ENCODE assay signal across 8 mouse cellular contexts in the genomic region with DNA sequence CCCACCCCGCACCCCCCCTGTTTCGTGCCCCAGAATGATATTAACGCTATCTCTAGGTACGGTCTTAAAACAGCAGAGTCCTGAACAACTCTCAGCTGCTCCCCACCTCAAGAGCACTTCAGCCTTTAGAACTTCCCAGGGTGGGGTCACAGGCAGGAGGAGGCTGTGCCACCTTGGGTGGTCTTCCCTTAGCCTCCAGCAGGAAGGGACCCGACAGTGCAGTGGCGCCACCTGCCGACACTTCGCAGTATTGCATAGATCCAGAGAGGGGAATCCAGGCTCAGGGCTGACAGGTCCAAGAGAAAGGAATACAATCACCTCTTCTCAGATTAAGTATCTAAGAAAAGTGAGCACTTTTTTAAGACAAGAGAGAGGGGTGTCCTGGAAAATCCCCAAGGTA. TPM values are rescaled to one million over a fixed set of nuclear protein-coding genes. Genes with fewer than 3 reads are reported as not detected.
DNase-seq lines count a peak whose midpoint lies in the region; ATAC-seq and TF ChIP-seq lines count a peak whose summit lies in the region.

No protein-coding gene starts in this region.

- H3K27ac ChIP-seq in kidney, postnatal 0 days = no peak overlapping the region
- H3K27ac ChIP-seq in liver, embryonic 13.5 days = no peak overlapping the region
- H3K27ac ChIP-seq in olfactory bulb, adult 2 months (ENCODE audit: insufficient read depth, low read depth, low read length) = no peak overlapping the region

- no peak overlapping the region for H3K4me2 ChIP-seq in kidney, postnatal 0 days (ENCODE audit: low read length)
- no peak overlapping the region for H3K4me2 ChIP-seq in liver, embryonic 13.5 days

- 14% methylated on average over 8 of the region's 8 CpGs for WGBS in kidney, postnatal 0 days
- WGBS in liver, embryonic 13.5 days (ENCODE audit: insufficient replicate concordance) = 32% methylated on average over 8 of the region's 8 CpGs
- WGBS in olfactory bulb, adult 2 months = 20% methylated on average over 8 of the region's 8 CpGs

- DNase-seq in 3T3-L1 (ENCODE audit: low read depth, low spot score) = peak; percentile 78
- DNase-seq in ZHBTc4 (ENCODE audit: low read depth, low spot score) = peak; percentile 92
- peak; percentile 94 for DNase-seq in embryo, embryonic 10 days (ENCODE audit: low spot score)
- DNase-seq in heart, adult 8-10 months (ENCODE audit: low spot score) = peak; percentile 86
- peak; percentile 86 for DNase-seq in kidney, postnatal 0 days (ENCODE audit: low spot score)
- peak; percentile 39 for DNase-seq in liver, embryonic 13.5 days
- peak; percentile 79 for DNase-seq in testis, postnatal 14 days (ENCODE audit: low spot score)

- ATAC-seq in kidney, postnatal 0 days (replicated peaks; ENCODE audit: low FRiP score, low read depth) = no peak
- ATAC-seq in liver, embryonic 13.5 days (ENCODE audit: low read depth) = no peak

- H3K9ac ChIP-seq in kidney, postnatal 0 days (ENCODE audit: low read depth, low read length) = no peak overlapping the region
- H3K9ac ChIP-seq in liver, embryonic 13.5 days = no peak overlapping the region

- peak; percentile 98 for TF ChIP-seq CTCF in kidney, postnatal 0 days (IDR thresholded peaks at IDR 0.05; ENCODE audit: low read depth)
- peak; percentile 97 for TF ChIP-seq CTCF in olfactory bulb, adult 2 months (IDR thresholded peaks at IDR 0.05; ENCODE audit: insufficient read depth, low read depth, low read length)

- no peaks in the 10 kb centered on the region for H3K36me3 ChIP-seq in kidney, postnatal 0 days (ENCODE audit: insufficient read depth, low read length)
- H3K36me3 ChIP-seq in liver, embryonic 13.5 days = no peaks in the 10 kb centered on the region

- no peaks in the 10 kb centered on the region for H3K27me3 ChIP-seq in kidney, postnatal 0 days (ENCODE audit: insufficient read depth, low read length)
- no peaks in the 10 kb centered on the region for H3K27me3 ChIP-seq in liver, embryonic 13.5 days

- no peak overlapping the region for H3K4me3 ChIP-seq in kidney, postnatal 0 days (replicated peaks; ENCODE audit: low read depth, low read length)
- no peak overlapping the region for H3K4me3 ChIP-seq in liver, embryonic 13.5 days (replicated peaks)
- no peak overlapping the region for H3K4me3 ChIP-seq in olfactory bulb, adult 2 months (ENCODE audit: insufficient read depth, low read depth, low read length)

- H3K9me3 ChIP-seq in kidney, postnatal 0 days (replicated peaks; ENCODE audit: low read length) = no peaks in the 10 kb centered on the region
- no peaks in the 10 kb centered on the region for H3K9me3 ChIP-seq in liver, embryonic 13.5 days (replicated peaks)

- peaks cover 8% of the 10 kb centered on the region; the same call in 1 of the 2 replicates for H3K4me1 ChIP-seq in kidney, postnatal 0 days (replicated peaks; ENCODE audit: insufficient read depth, low read length)
- H3K4me1 ChIP-seq in liver, embryonic 13.5 days (replicated peaks) = peaks cover 8% of the 10 kb centered on the region
- peaks cover 17% of the 10 kb centered on the region; the same call in 1 of the 2 replicates for H3K4me1 ChIP-seq in olfactory bulb, adult 2 months (ENCODE audit: control insufficient read depth, insufficient read depth, low read length)

- TF ChIP-seq POLR2A in olfactory bulb, adult 2 months (IDR thresholded peaks at IDR 0.05; ENCODE audit: insufficient read depth, low read depth, low read length) = no peak

RNA-seq across cellular contexts. Expression of gene Pwwp2b, which starts 51.1 kb away (rescaled TPM):
- total RNA-seq in heart, adult 8-10 months (2022) = 10 to 100 TPM in 2 of 4 experiments, 1 to 10 TPM in 2; 8.1 to 12.5 (median 10.0) TPM
- polyA plus RNA-seq in kidney, postnatal 0 days (2015; fragmentation: Nextera tagmentation; extraction: Ambion mirVana) = 9.4 and 10.2 TPM in 2 replicates
- 1.7 and 1.9 TPM in 2 replicates for polyA plus RNA-seq in liver, embryonic 13.5 days (2015; fragmentation: Nextera tagmentation; extraction: Ambion mirVana)
- polyA plus RNA-seq in olfactory bulb, adult 2 months (2012; ENCODE audit: insufficient read depth, insufficient read length, low replicate concordance, missing spikeins) = not detected in 2 replicates

Comparison
In these comparisons a context has a peak if more than half of its experiments do, and no peak if none do; other contexts are left out.
1. DNase-seq: peak in every context shown above with its lines; median percentile 94 in embryo, embryonic 10 days; 92 in ZHBTc4; 86 in heart, adult 8-10 months; 86 in kidney, postnatal 0 days; 79 in testis, postnatal 14 days; 78 in 3T3-L1; 39 in liver, embryonic 13.5 days.